Mouse (Mus musculus): ENCODE measurements around the gene Dyrk3.

Gene Dyrk3

GRCm38 (mm10) chr1:131138191-131139016 is at the start of gene Dyrk3:
Gene Dyrk3 (minus strand): TSS chr1:131138340.
- DNase-seq (ENCODE audit: extremely low spot score, low read depth, low spot score) = peak; percentile 78

- DNase-seq (ENCODE audit: extremely low spot score, low read depth, low spot score) = no peak
Observed at GRCm38 (mm10) chr1:131187856-131188255, 49.7 kb upstream of the Dyrk3 start.

GRCm38 (mm10) chr1:131186995-131187394 is 48.9 kb upstream of the Dyrk3 start:
- no peak for DNase-seq (ENCODE audit: extremely low spot score, low read depth, low spot score)

- no peak for DNase-seq (ENCODE audit: extremely low spot score, low read depth, low spot score)
Observed at GRCm38 (mm10) chr1:131185821-131186506, 47.8 kb upstream of the Dyrk3 start.

GRCm38 (mm10) chr1:131184956-131185660 is 47.0 kb upstream of the Dyrk3 start:
- DNase-seq (ENCODE audit: extremely low spot score, low read depth, low spot score) = no peak

GRCm38 (mm10) chr1:131184253-131184955 is 46.3 kb upstream of the Dyrk3 start:
- DNase-seq (ENCODE audit: extremely low spot score, low read depth, low spot score) = no peak

GRCm38 (mm10) chr1:131183201-131183600 is 45.1 kb upstream of the Dyrk3 start:
- no peak for DNase-seq (ENCODE audit: extremely low spot score, low read depth, low spot score)

GRCm38 (mm10) chr1:131181642-131182527 is 43.7 kb upstream of the Dyrk3 start:
- no peak for DNase-seq (ENCODE audit: extremely low spot score, low read depth, low spot score)

- no peak for DNase-seq (ENCODE audit: extremely low spot score, low read depth, low spot score)
Observed at GRCm38 (mm10) chr1:131180386-131180785, 42.2 kb upstream of the Dyrk3 start.

- DNase-seq (ENCODE audit: extremely low spot score, low read depth, low spot score) = no peak
Observed at GRCm38 (mm10) chr1:131178083-131178482, 39.9 kb upstream of the Dyrk3 start.

- no peak for DNase-seq (ENCODE audit: extremely low spot score, low read depth, low spot score)
Observed at GRCm38 (mm10) chr1:131177249-131177648, 39.1 kb upstream of the Dyrk3 start.

- DNase-seq (ENCODE audit: extremely low spot score, low read depth, low spot score) = no peak
Observed at GRCm38 (mm10) chr1:131175819-131176218, 37.7 kb upstream of the Dyrk3 start.

GRCm38 (mm10) chr1:131175189-131175588 is 37.0 kb upstream of the Dyrk3 start:
- no peak for DNase-seq (ENCODE audit: extremely low spot score, low read depth, low spot score)

GRCm38 (mm10) chr1:131174299-131174861 is 36.2 kb upstream of the Dyrk3 start:
- no peak for DNase-seq (ENCODE audit: extremely low spot score, low read depth, low spot score)

GRCm38 (mm10) chr1:131173809-131174208 is 35.7 kb upstream of the Dyrk3 start:
- DNase-seq (ENCODE audit: extremely low spot score, low read depth, low spot score) = no peak

GRCm38 (mm10) chr1:131173001-131173400 is 34.9 kb upstream of the Dyrk3 start:
- no peak for DNase-seq (ENCODE audit: extremely low spot score, low read depth, low spot score)

GRCm38 (mm10) chr1:131167612-131168011 is 29.5 kb upstream of the Dyrk3 start:
- DNase-seq (ENCODE audit: extremely low spot score, low read depth, low spot score) = no peak

GRCm38 (mm10) chr1:131164427-131164826 is 26.3 kb upstream of the Dyrk3 start:
- DNase-seq (ENCODE audit: extremely low spot score, low read depth, low spot score) = no peak

- DNase-seq (ENCODE audit: extremely low spot score, low read depth, low spot score) = no peak
Observed at GRCm38 (mm10) chr1:131161091-131161490, 23.0 kb upstream of the Dyrk3 start.
